Mouse (Mus musculus) megakaryocyte, embryonic 14.5 days (primary cell): ENCODE results near the gene Tshz2.

ENCODE experiments used
- FLI1 ChIP-seq: IDR thresholded peaks from 2 replicates; pipeline ENCODE4 v1.6.1; 2012; ENCODE audit warnings: low read length, inconsistent platforms, mixed read lengths
- GATA1 ChIP-seq: IDR thresholded peaks from 3 replicates; pipeline ENCODE4 v1.6.1; 2012; ENCODE audit warnings: mixed read lengths, low read length, inconsistent platforms, borderline replicate concordance

- TF ChIP-seq GATA1 (no peak), FLI1 (no peak)
Measured at GRCm38 (mm10) chr2:169783681-169784033, 150.8 kb downstream of the Tshz2 start.
